Mouse (Mus musculus): ENCODE data around the gene Cog2. TPM values are rescaled to one million over a fixed set of nuclear protein-coding genes. Genes with fewer than 3 reads are reported as not detected.

Gene Cog2
- polyA plus RNA-seq, 1 experiment from 2014 or later, result 20.6 TPM

DNA sequence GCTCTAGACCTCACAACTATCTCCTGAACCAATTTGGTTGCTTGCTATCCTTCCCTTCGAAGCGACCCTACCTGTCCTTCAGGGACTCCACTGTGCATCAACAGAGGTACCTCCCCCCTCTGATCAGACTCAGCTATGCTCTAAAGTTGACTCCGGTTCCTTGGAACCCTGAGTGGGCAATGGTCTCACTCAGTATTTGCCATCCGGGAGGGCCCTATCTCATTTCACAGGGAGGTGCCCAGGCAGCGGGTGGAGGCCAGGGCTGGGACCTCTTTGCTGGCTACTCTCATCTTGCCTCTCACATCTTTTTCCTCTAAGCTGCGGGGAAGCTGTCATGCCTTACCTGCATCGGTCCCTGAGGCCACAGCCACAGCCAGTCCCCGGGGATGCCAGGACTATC, 55.2 kb downstream of the Cog2 start, which contains the start of gene Capn9:
Gene Capn9 (plus strand): TSS at position 301 of the 400 bp plus-strand sequence.
- Histone ChIP-seq H3K4me1 (replicated peaks; ENCODE audit: control insufficient read depth, insufficient read depth, low read length) (no peaks in the 10 kb centered on the region), H3K4me3 (ENCODE audit: low read depth, low read length) (no peak within 1 kb of the TSS), H3K36me3 (ENCODE audit: control insufficient read depth, insufficient read depth) (no peaks in the 10 kb centered on the region), H3K9me3 (ENCODE audit: control insufficient read depth) (no peaks in the 10 kb centered on the region), H3K27ac (ENCODE audit: low read depth, low read length) (no peak within 1 kb of the TSS), H3K9ac (ENCODE audit: low read depth, low read length) (no peak within 1 kb of the TSS), H3K27me3 (replicated peaks; ENCODE audit: control insufficient read depth, insufficient read depth, low read length) (no peaks in the 10 kb centered on the region), H3K4me2 (replicated peaks; ENCODE audit: low read depth) (no peak within 1 kb of the TSS)
- no peak for TF ChIP-seq CTCF (IDR thresholded peaks at IDR 0.05; ENCODE audit: low read depth)
- WGBS, result 81% methylated on average over 8 of the region's 8 CpGs
- ATAC-seq, result no peak

DNA sequence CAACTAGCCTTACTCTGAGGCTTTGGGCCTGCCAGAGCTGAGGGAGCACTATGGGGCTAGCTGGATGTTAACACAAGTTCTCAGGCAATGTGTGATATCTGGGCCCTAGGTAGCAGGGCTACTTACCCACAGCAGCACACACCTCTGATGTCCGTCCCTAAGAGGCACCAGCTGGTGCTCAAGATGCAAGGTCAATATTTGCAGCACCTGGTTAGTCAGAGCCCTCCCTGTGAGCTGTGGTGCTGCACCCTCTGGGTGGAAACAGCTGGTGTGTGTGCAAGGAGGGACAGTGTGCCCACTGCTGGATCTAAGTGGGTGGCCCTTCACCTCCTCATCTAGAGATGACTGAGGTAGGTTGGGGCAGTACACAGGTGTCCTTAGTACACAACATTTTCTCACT, 56.2 kb downstream of the Cog2 start:
- H3K4me2 ChIP-seq (replicated peaks; ENCODE audit: low read depth), result no peak overlapping the region
- H3K27me3 ChIP-seq (replicated peaks; ENCODE audit: control insufficient read depth, insufficient read depth, low read length), result no peaks in the 10 kb centered on the region
- H3K27ac ChIP-seq (ENCODE audit: low read depth, low read length), result no peak overlapping the region
- no peaks in the 10 kb centered on the region for H3K36me3 ChIP-seq (ENCODE audit: control insufficient read depth, insufficient read depth)
- 43% methylated on average over 1 of the region's 1 CpGs for WGBS
- TF ChIP-seq CTCF (IDR thresholded peaks at IDR 0.05; ENCODE audit: low read depth), result no peak
- no peak overlapping the region for H3K4me3 ChIP-seq (ENCODE audit: low read depth, low read length)
- H3K4me1 ChIP-seq (replicated peaks; ENCODE audit: control insufficient read depth, insufficient read depth, low read length), result no peaks in the 10 kb centered on the region
- peak; percentile 65; the same call in 1 of the 2 replicates for ATAC-seq
- no peak overlapping the region for H3K9ac ChIP-seq (ENCODE audit: low read depth, low read length)
- no peaks in the 10 kb centered on the region for H3K9me3 ChIP-seq (ENCODE audit: control insufficient read depth)

DNA sequence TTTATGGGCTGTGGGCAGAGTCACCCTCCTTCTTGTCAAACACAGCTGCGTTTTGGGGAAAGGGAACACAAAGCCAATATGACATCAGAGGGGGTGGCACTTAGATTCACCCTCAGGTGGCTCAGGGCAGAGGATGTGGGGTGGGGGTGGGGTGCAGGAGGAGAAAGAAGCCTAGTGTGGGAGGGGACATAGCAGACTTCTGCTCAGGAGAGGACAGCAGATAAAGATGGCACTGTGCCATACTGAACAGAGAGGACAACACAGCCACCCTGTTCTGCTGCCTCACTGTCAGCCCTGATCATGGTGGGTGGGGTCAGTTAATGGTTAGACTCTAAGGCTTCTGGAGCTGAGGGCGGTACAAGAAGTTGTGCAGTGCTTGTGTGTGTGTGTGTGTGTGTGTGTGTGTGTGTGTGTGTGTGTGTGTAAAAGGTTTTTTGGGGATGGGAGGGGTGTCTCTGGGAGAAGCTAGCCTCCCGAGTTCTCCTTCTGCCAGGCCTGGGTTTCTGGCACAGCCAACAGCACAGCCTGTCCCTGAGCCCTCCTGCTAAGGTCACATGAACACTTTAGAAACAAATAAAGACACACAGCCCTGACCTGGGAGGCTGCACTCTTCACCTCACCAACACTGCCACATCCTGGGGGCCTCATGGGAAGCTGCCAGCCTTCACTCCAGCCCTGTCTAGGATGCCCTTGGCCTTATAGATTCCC, 65.3 kb downstream of the Cog2 start:
- Histone ChIP-seq H3K9ac (ENCODE audit: low read depth, low read length) (no peak overlapping the region), H3K36me3 (ENCODE audit: control insufficient read depth, insufficient read depth) (no peaks in the 10 kb centered on the region), H3K9me3 (ENCODE audit: control insufficient read depth) (no peaks in the 10 kb centered on the region), H3K4me1 (replicated peaks; ENCODE audit: control insufficient read depth, insufficient read depth, low read length) (no peaks in the 10 kb centered on the region), H3K27me3 (replicated peaks; ENCODE audit: control insufficient read depth, insufficient read depth, low read length) (no peaks in the 10 kb centered on the region), H3K4me2 (replicated peaks; ENCODE audit: low read depth) (no peak overlapping the region), H3K4me3 (ENCODE audit: low read depth, low read length) (no peak overlapping the region), H3K27ac (ENCODE audit: low read depth, low read length) (no peak overlapping the region)
- peak; percentile 80 for ATAC-seq
- TF ChIP-seq CTCF (IDR thresholded peaks at IDR 0.05; ENCODE audit: low read depth), result no peak
- 19% methylated on average over 3 of the region's 3 CpGs for WGBS

DNA sequence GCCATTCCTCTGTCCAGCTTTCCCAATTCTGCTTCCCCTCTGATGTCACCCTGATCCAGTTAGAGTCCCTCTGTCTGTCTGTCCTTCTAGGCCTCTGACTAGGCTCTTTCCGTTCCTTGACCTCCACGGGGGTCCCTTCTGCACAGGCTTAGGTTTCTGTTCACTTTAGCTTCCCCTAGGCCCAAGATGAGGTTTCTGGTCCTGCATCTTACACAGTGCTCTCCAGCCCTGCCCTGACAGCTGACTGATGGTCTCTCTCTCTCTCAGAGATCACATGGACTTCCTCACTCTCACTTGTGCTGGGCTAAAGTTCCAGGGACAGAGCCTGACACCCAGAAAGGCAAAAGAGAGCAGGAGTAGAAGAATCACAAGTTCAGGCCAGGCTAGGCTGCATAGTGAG, 66.0 kb downstream of the Cog2 start:
- H3K4me3 ChIP-seq (ENCODE audit: low read depth, low read length), result no peak overlapping the region
- H3K27me3 ChIP-seq (replicated peaks; ENCODE audit: control insufficient read depth, insufficient read depth, low read length), result no peaks in the 10 kb centered on the region
- 83% methylated on average over 2 of the region's 2 CpGs for WGBS
- TF ChIP-seq CTCF (IDR thresholded peaks at IDR 0.05; ENCODE audit: low read depth), result no peak
- H3K9ac ChIP-seq (ENCODE audit: low read depth, low read length), result no peak overlapping the region
- no peak for ATAC-seq
- no peaks in the 10 kb centered on the region for H3K9me3 ChIP-seq (ENCODE audit: control insufficient read depth)
- H3K36me3 ChIP-seq (ENCODE audit: control insufficient read depth, insufficient read depth), result no peaks in the 10 kb centered on the region
- H3K4me2 ChIP-seq (replicated peaks; ENCODE audit: low read depth), result no peak overlapping the region
- no peaks in the 10 kb centered on the region for H3K4me1 ChIP-seq (replicated peaks; ENCODE audit: control insufficient read depth, insufficient read depth, low read length)
- no peak overlapping the region for H3K27ac ChIP-seq (ENCODE audit: low read depth, low read length)

DNA sequence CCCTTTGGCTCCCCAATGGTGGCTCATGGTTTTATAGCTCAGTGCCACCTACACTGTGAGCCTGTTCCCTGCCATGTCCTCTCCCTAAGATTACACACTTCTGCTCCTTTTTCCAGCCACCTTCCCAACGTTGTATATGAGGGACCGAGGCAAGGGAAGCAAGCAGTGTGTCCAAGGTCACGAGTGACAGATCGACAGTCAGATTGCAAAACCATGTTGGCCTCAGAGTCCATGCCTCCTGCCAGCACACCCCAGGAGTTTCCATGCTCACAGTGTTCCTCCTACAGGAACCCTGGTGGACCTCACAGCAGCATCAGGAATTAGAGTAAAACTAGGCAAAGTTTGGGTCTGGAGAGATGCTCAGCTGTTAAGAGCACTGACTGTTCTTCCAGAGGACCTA, 68.8 kb downstream of the Cog2 start:
- no peak for TF ChIP-seq CTCF (IDR thresholded peaks at IDR 0.05; ENCODE audit: low read depth)
- no peaks in the 10 kb centered on the region for H3K27me3 ChIP-seq (replicated peaks; ENCODE audit: control insufficient read depth, insufficient read depth, low read length)

More for the DNA sequence above, 68.8 kb downstream of the Cog2 start:
- 58% methylated on average over 4 of the region's 4 CpGs for WGBS
- no peak overlapping the region for H3K4me3 ChIP-seq (ENCODE audit: low read depth, low read length)
- no peaks in the 10 kb centered on the region for H3K9me3 ChIP-seq (ENCODE audit: control insufficient read depth)
- H3K4me1 ChIP-seq (replicated peaks; ENCODE audit: control insufficient read depth, insufficient read depth, low read length), result no peaks in the 10 kb centered on the region
- H3K27ac ChIP-seq (ENCODE audit: low read depth, low read length), result no peak overlapping the region
- no peak overlapping the region for H3K4me2 ChIP-seq (replicated peaks; ENCODE audit: low read depth)
- ATAC-seq, result no peak
- no peak overlapping the region for H3K9ac ChIP-seq (ENCODE audit: low read depth, low read length)
- H3K36me3 ChIP-seq (ENCODE audit: control insufficient read depth, insufficient read depth), result no peaks in the 10 kb centered on the region

Other genes starting within 250 kb of the Cog2 start
- 1.9 and 2.2 TPM in 2 replicates for gene Pgbd5, start 81.1 kb upstream of the Cog2 start, polyA plus RNA-seq (2015; fragmentation: Nextera tagmentation; extraction: Ambion mirVana)
- 11.3 and 11.8 TPM in 2 replicates for gene Agt, start 48.9 kb downstream of the Cog2 start, polyA plus RNA-seq (2015; fragmentation: Nextera tagmentation; extraction: Ambion mirVana)
- 2.0 and 2.7 TPM in 2 replicates for gene Capn9, start 55.3 kb downstream of the Cog2 start, polyA plus RNA-seq (2015; fragmentation: Nextera tagmentation; extraction: Ambion mirVana)
- gene 2310022B05Rik, start 142.6 kb downstream of the Cog2 start, polyA plus RNA-seq (2015; fragmentation: Nextera tagmentation; extraction: Ambion mirVana), result 22.1 and 22.6 TPM in 2 replicates
- gene Ttc13, start 201.2 kb downstream of the Cog2 start, polyA plus RNA-seq (2015; fragmentation: Nextera tagmentation; extraction: Ambion mirVana), result 19.0 and 20.2 TPM in 2 replicates
- 13.3 and 14.8 TPM in 2 replicates for gene Arv1, start 201.4 kb downstream of the Cog2 start, polyA plus RNA-seq (2015; fragmentation: Nextera tagmentation; extraction: Ambion mirVana)
- 1.9 and 2.3 TPM in 2 replicates for gene Fam89a, start 231.1 kb downstream of the Cog2 start, polyA plus RNA-seq (2015; fragmentation: Nextera tagmentation; extraction: Ambion mirVana)